Mouse (Mus musculus): ENCODE data around the gene Sp6.
A peak's percentile ranks its signal among the peaks of the same experiment; 100 is the strongest.

Sp6 gene

DNA sequence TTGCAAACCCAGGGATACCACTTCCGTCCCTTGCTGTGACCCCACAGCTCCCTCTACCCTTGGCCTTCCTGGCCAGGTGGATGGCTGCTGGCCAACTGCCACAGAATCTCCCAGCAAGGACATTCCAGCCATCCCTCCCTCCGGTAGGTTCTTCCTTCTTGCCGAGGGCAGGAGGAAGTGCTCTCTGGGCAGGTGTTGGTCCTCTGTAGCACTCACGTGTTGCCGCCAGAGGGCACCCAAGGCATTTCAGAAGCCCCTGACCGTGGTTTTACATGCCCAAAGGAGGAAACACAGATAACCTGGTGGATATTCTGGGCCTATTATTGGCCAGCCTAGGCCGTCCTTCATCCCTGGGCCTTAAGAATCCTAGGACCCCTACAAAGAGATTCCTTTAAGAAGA is 30.8 kb upstream of the Sp6 start:
- peak; percentile 78 to 89 for DNase-seq (ENCODE audit: low spot score in 2 of 2)

GRCm38 (mm10) chr11:96982859-96983258 is 30.3 kb upstream of the Sp6 start, which contains the start of gene Sp2:
Gene Sp2 (minus strand): TSS chr11:96982959.
- DNase-seq (ENCODE audit: low spot score in 2 of 2): no peak

DNA sequence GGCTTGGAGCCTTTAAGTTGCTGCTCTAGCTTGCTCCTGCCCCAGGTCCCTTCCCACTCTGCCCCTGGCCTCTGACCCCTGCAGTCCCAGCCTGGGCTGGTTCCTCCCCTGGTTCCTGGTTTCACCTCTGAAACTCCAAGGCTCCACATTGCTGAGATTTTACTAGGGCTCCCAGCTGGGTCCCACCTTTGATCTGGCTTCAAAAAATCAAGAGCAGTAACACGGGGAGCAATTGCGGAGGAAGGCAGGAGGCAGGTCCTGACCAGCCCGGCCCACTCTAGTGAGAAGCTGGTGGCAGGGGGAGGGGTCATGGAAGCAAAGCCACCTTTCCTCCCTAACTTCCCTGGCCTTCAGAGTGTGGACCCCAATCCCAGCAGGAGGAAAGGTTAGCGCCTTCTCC is 28.3 kb upstream of the Sp6 start:
- DNase-seq (ENCODE audit: low spot score in 2 of 2): no peak

DNA sequence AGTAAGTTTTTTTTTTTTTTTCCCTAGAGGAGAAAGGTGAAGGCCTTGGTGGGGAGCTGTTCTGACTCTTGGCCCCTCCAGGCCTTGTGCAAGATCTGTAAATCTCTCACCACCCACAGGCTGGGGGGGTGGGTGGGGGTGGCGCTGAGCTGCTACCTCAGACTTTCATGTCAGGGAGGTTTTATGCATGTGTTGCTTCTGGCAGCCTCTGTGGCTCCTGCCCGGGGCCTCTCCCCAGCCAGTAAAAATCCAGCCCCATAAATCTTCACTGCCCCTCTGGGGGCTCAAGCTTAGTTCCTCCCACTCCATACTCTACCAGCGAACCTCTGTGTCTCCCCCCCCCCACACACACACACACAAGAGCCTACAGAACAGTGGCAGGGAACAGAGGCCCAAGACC is 26.7 kb upstream of the Sp6 start:
- no peak for DNase-seq (ENCODE audit: low spot score in 2 of 2)

DNA sequence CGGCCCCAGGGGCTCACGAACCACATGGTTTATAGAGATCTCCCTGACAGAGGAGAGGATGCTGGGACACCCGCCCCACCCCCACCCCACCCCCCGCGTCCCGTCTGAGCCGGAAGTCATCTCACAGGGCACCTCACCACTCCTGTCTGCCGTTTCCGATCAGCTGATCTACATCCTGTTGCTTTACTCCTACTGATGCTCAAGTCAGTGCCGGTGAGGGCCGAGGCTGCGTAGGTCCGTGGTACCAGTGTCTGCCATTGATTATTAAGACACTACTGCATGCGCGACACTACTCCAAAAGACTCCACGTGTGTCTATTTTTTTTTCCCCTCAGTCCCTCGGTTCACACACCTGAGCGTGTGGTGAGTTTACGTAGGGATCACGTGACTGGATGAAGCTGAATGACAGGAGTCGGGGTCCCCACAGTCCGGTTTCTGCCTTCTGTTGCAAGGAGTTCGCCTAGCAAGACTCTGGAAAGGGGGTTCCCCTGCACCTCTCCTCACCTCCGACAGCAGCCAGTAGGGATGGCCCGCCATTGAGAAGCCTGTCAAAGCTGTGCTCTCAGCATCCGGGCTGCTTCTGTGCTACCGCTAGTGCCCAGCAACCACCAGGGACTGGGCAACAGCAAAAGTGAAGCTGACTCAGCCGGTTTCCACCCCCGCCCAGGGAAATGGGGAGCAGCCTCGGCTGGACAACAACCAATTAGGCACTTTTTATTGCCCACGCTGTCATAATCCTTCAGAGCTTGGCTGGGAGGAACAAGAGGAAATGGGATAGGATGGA is 25.1 kb upstream of the Sp6 start:
- DNase-seq (ENCODE audit: low spot score in 2 of 2): no peak

GRCm38 (mm10) chr11:96991501-96991900 is 21.7 kb upstream of the Sp6 start:
- DNase-seq (ENCODE audit: low spot score in 2 of 2): no peak

- DNase-seq (ENCODE audit: low spot score in 2 of 2): no peak
These were observed 20.4 kb upstream of the Sp6 start for GRCm38 (mm10) chr11:96992722-96993311.

DNA sequence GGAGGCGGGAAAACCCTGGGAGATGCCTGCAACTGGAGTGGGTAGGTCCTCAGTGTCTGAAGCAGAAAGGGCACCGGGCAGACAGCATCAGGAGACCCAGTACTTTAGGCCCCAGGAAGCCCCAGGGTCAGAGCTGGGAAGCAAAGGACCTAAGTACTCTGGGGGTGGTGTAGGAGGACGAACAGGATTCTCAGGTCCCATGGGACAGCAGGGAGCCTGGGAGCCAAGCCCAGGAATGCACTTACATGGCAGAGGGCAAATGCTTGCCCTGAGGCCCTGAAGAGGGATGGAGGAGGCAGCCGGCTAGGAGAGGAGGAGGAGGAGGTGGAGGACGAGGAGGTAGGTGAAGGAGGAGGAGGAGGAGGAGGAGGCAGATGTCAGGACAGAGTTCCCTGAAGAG is 18.2 kb upstream of the Sp6 start:
- DNase-seq (ENCODE audit: low spot score in 2 of 2): no peak

GRCm38 (mm10) chr11:96995836-96996772 is 17.1 kb upstream of the Sp6 start:
- DNase-seq (ENCODE audit: low spot score in 2 of 2): no peak

DNA sequence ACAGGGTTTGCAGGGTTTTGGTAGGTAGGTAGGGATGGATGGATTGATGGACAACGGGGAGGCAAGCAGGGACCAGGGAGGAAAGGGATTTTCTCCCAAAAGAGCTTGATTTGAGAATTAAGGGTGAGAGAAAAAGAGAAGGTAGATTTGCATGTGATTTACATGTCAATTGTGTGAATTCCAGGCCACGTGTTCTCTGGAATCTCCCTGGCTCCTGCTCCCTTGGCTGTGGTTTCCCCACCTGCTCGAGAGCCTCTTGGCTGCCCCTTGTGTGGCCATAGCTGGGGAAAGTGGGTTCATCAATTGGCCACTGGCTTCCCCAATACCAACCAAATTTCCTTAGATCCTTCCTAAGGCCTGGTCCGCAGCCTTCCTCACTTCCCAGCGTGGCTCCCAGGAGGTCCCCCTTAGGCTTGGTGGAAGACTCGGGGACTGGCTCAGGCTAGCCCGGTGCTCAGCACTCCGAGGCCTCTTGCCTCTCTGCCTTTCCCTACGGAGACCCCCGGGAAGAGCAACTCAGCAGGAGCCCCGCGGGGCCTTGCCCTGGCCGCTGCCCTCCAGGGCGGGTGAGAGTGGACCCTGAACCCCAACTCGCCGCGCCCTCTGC is 16.3 kb upstream of the Sp6 start:
- no peak for DNase-seq (ENCODE audit: low spot score in 2 of 2)

DNA sequence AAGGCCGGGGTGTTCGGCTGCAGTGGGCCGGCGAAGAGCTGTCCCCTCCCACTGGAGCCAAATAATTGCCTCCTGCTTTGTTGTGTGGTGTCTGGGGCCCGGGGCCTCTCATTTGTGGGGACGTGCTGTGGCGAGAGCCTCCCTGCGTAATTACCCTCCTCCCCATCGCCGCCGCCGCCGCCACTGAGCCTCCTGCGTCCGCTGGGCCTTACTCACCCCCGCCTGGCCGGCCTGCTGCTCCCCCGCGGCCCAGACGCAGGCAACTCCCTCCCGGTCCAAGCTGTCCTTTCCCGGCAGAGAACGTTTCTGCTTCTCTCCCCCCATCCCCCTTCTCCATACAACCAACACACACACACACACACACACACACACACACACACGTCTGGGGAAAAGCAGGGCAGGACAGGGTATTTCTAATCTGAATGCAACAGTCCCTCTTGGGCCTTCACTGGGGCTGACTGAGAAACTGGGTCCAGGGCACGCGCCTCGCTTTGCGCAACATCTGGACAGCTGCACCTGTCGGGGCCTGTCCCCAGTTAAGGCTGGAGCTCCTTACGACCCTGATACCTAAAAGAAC is 15.7 kb upstream of the Sp6 start:
- peak in 1 of 2 experiments; percentile 71 for DNase-seq (ENCODE audit: low spot score in 2 of 2)

DNA sequence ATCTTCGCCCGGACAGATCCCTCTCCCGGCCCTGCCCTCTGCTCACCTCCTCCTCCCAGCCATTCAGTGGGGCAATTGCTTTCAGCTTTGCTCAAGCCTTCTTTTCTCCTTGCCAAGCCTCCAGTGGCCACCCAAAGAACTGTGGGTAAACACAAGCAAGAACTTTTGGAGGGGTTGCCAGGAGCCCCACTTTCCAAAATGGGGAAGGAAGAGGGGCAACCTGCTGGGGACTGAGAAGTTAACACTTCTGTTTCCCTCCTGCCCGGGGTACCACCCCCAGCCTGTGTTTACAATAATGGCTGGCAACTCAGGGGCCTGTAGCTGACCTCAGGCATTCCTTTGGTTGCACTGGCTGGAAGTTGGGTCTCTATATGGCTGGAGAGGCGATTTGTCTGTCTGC is 10.0 kb upstream of the Sp6 start:
- no peak for DNase-seq (ENCODE audit: low spot score in 2 of 2)

DNA sequence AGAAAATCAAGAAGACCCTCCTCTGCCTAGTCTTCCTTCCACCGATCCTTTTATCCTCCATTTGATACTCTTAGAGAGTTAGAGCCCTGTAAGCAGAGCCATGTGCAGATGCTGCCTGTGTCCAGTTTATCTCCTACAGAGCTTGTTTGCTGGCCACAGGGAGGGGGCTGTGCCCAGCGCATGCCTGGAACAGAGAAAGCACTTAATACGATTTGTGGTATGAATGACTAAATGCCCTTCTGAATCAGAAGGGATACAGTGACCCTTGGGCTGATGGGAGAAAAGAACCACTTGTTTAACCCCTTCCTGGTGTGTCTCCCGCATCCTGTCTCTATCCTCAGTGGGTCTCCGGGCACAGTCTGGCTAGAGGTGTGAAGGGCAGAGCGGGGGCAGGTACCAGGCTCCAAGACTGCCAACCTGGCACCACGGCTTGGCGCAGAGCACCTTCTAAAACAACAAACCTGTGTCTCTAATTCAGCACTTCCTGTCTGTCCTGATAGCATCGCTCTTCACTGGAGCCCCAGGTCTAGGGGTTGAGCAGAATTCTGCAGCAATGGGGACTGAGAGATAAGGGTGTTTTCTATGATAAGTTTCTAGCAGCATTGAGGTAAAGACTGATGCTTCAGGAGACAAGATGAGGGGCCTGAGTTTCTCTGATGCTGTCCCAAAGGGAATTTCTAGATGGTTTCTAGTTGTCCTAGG is 6.0 kb upstream of the Sp6 start:
- DNase-seq (ENCODE audit: low spot score in 2 of 2): no peak

GRCm38 (mm10) chr11:97009198-97009790 is 3.9 kb upstream of the Sp6 start:
- no peak for DNase-seq (ENCODE audit: low spot score in 2 of 2)

DNA sequence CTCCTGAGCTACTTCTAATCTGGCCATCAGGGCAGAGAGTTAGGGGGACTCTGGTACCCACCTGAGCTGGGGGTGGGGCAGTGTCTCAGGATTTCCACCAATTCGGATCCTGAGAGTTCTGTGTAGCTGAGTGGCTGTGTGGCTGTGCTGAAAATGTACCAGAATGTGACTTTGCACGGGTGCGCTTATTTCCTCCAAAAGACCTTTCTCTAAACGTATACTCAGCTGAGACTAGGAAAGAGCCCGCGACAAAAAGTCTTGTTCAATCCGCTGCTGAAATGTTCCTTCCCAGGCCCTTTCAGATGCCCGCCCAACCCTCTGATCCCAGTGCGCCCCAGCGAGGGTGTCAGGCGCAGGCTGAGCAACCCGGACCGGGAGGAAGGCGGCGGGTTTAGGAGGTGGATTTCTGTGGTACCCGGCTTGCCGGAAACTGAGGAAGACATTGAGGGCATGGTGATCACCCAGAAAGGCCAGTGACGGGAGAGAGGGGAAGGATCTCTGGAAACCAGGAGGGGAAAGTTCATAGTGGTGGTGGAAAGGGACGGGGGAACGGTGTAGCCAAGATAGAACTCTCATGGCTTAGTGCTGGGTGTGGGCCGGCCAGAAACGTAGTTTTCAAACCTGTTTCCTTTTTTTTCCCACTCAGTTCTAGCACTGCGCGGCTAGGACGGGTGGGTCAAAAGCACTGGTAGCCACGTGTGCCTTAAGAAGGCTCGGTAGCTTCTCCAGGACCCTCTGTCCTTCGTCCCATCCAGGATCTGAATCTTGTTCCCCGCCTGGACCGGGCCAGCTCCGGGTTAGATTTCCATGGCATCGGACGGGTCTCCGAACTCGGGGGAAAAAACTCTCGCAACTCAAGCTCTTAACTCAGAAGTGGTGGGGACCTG is 4.7 kb downstream of the Sp6 start:
- DNase-seq (ENCODE audit: low spot score in 2 of 2): peak in 1 of 2 experiments; percentile 64

DNA sequence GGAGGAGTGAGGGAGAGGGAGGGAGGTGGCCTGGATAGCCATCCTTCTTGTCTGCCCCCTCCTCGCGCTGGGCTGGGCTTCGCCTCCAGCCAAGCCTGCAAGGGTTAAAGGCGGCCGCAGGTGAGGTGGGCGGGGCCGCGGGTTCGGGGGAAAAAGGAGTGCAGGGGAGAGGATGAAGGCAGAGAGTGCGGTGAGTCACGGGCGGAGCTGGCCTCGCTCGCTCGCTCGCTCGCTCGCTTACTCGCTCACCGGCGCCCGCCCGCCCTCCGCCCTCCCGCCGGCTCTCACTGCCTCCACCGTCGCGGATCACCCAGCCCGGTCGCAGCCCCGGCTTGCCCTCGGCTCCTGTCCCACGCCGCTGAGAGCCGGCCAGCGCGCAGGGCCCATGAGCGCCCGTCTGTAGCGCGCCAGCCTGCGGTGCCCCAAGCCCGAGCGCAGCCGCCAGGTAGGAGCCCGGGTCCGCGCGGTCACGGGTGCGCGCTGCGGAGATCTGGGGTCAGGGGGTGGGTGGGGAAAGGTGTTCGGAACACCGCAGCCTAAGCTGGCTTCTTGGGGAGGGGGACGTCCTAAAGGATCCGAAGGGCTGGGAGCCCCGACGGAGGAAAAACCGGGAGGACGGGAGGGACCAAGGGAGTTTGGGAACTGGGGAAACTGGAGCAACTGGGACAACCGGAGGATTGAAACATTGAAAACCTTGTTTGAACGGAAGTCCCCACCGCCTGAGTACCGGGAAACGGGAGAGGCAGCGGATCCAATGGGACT is 5.6 kb downstream of the Sp6 start:
- DNase-seq (ENCODE audit: low spot score in 2 of 2): no peak

DNA sequence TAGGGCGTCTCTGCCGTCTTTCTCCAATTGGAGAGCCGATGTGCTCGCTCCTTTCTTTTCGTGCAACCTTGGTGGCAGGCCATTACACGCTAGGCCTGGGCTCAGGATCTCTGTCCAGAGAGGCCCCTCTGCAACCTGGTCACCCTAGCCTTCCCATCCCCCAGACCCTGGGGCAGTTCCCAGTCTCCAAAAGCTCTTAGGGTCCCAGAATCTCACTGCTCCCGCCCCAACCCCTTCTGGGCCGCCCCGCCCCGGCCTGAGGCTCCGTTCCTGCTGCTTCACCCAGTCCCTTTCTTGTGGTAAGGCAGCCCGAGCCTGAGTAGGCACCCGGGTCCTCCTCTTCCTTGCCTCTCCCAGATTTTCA is 6.1 kb downstream of the Sp6 start:
- DNase-seq (ENCODE audit: low spot score in 2 of 2): no peak

DNA sequence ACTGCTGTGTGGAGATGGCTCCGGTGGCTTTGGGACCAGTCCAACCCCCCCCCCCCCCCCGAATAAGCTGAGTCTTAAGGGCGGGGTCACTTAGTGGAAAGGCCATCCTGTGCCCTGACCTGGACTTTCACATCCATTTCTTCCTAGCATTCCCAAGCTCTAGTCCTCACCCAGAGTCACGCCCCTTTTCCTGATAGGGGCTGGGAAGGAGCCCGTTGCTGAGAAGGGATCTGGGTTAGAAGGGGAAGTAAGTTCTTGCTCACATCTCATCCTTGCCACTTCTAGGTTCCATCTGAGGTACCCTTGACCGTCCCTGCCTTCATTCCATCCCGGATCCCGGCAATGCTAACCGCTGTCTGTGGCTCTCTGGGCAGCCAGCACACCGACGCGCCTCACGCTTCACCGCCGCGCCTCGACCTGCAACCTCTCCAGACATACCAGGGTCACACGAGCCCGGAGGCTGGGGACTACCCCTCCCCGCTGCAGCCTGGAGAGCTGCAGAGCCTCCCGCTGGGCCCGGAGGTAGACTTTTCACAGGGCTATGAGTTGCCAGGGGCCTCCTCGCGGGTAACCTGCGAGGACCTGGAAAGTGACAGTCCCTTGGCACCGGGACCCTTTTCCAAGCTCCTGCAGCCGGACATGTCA is 8.0 kb downstream of the Sp6 start:
- no peak for DNase-seq (ENCODE audit: low spot score in 2 of 2)

Measured in spleen, postnatal 4 days (tissue).